Mouse (Mus musculus) midbrain, embryonic 12.5 days (tissue): ENCODE results near the gene Dek. TPM values are rescaled to one million over a fixed set of nuclear protein-coding genes. Genes with fewer than 3 reads are reported as not detected.

Source experiments
- ATAC-seq: fragments of 200-750 bp; cut with Nextera tagmentation; 2 replicates; pipeline ENCODE4 v1.8.0; 2017; ENCODE audit warnings: low read depth, moderate TSS enrichment, moderate library complexity; ENCODE audit not compliant: low FRiP score
- H3K27ac ChIP-seq: fragments of 300-500 bp; sonication (generic); replicated peaks from 2 replicates; pipeline ENCODE4 v1.5.1; 2016; ENCODE audit warnings: mild to moderate bottlenecking
- H3K27me3 ChIP-seq: fragments of 300-500 bp; sonication (generic); 2 replicates; pipeline ENCODE4 v1.6.1; 2016; ENCODE audit warnings: mild to moderate bottlenecking
- H3K36me3 ChIP-seq: fragments of 300-500 bp; sonication (generic); 2 replicates; pipeline ENCODE4 v1.6.1; 2016
- H3K4me1 ChIP-seq: fragments of 300-500 bp; sonication (generic); 2 replicates; pipeline ENCODE4 v1.6.1; 2016
- H3K4me2 ChIP-seq: fragments of 300-500 bp; sonication (generic); replicated peaks from 2 replicates; pipeline ENCODE4 v1.6.1; 2016; ENCODE audit warnings: mild to moderate bottlenecking, moderate library complexity
- H3K4me3 ChIP-seq: fragments of 300-500 bp; sonication (generic); 2 replicates; pipeline ENCODE4 v1.5.1; 2016; ENCODE audit warnings: mild to moderate bottlenecking
- H3K9ac ChIP-seq: fragments of 300-500 bp; sonication (generic); replicated peaks from 2 replicates; pipeline ENCODE4 v1.6.1; 2016; ENCODE audit warnings: mild to moderate bottlenecking, moderate library complexity
- H3K9me3 ChIP-seq: fragments of 300-500 bp; sonication (generic); 2 replicates; pipeline ENCODE4 v1.6.1; 2016; ENCODE audit warnings: mild to moderate bottlenecking
- WGBS: fragments of 180-500 bp; shearing (Covaris S2); methylation state at CpG from one replicate; pipeline ENCODE4 v1.1.7; 2016; 5-methylcytosine and 5-hydroxymethylcytosine counted together
- polyA plus RNA-seq: library from polyadenylated mRNA; unstranded; fragments of >200 nt; fragmentation: Nextera tagmentation; extraction: Ambion mirVana; gene quantifications from 2 replicates; pipeline ENCODE4 v1.2.1, GENCODE M21; 2016

The Dek gene
- polyA plus RNA-seq, 1 experiment from 2014 or later, result 314 TPM

GRCm38 (mm10) chr13:47072484-47072883, 33.5 kb downstream of the Dek start:
- 90% methylated on average over 5 of the region's 5 CpGs for WGBS
- Histone ChIP-seq H3K27me3 (no peaks in the 10 kb centered on the region), H3K4me3 (no peak overlapping the region), H3K9me3 (no peaks in the 10 kb centered on the region), H3K36me3 (peaks cover 56% of the 10 kb centered on the region), H3K4me1 (no peaks in the 10 kb centered on the region), H3K27ac (no peak overlapping the region), H3K4me2 (no peak overlapping the region), H3K9ac (no peak overlapping the region)
- no peak for ATAC-seq

DNA sequence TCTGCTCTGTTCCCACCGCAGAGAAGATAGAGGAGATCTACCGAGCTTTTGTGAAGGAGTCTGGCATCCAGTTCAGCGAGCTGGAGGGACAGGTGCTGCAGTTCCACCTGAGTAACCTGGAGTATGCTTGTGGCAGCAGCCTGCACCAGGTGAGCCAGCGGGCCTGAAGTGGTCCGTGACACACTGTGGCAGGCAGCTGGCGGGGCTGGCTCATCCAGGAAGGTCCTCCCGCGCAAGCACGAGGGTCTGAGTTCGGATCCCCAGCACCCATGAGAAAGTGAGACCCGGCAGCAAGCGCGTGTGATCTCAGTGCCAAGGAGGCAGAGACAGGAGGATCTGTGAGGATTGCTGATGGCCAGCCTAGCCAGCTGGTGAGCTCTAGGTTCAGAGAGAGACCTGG, 34.1 kb downstream of the Dek start:
- H3K27ac ChIP-seq, result no peak overlapping the region
- H3K36me3 ChIP-seq, result peaks cover 62% of the 10 kb centered on the region
- H3K4me3 ChIP-seq, result no peak overlapping the region
- H3K4me1 ChIP-seq, result no peaks in the 10 kb centered on the region
- WGBS, result 97% methylated on average over 13 of the region's 13 CpGs
- no peaks in the 10 kb centered on the region for H3K27me3 ChIP-seq
- ATAC-seq, result no peak
- H3K4me2 ChIP-seq, result no peak overlapping the region
- no peaks in the 10 kb centered on the region for H3K9me3 ChIP-seq
- no peak overlapping the region for H3K9ac ChIP-seq

- no peak overlapping the region for H3K4me3 ChIP-seq
- peaks cover 60% of the 10 kb centered on the region for H3K36me3 ChIP-seq
- 88% methylated on average over 15 of the region's 15 CpGs for WGBS
Measured at GRCm38 (mm10) chr13:47070329-47071080, 35.5 kb downstream of the Dek start.

GRCm38 (mm10) chr13:47067001-47067400, 39.0 kb downstream of the Dek start:
- no peaks in the 10 kb centered on the region for H3K27me3 ChIP-seq
- H3K9ac ChIP-seq, result no peak overlapping the region
- H3K27ac ChIP-seq, result no peak overlapping the region
- no peak for ATAC-seq
- no peak overlapping the region for H3K4me2 ChIP-seq
- no peaks in the 10 kb centered on the region for H3K4me1 ChIP-seq
- H3K9me3 ChIP-seq, result no peaks in the 10 kb centered on the region
- H3K36me3 ChIP-seq, result peaks cover 52% of the 10 kb centered on the region
- 94% methylated on average over 6 of the region's 6 CpGs for WGBS
- no peak overlapping the region for H3K4me3 ChIP-seq

More at GRCm38 (mm10) chr13:47070329-47071080, 35.5 kb downstream of the Dek start:
- ATAC-seq, result no peak
- Histone ChIP-seq H3K4me1 (no peaks in the 10 kb centered on the region), H3K27ac (no peak overlapping the region), H3K9ac (no peak overlapping the region), H3K4me2 (no peak overlapping the region), H3K27me3 (no peaks in the 10 kb centered on the region), H3K9me3 (no peaks in the 10 kb centered on the region)

- peaks cover 48% of the 10 kb centered on the region for H3K36me3 ChIP-seq
- H3K4me2 ChIP-seq, result no peak overlapping the region
- 96% methylated on average over 10 of the region's 10 CpGs for WGBS
- H3K4me1 ChIP-seq, result no peaks in the 10 kb centered on the region
- H3K27me3 ChIP-seq, result no peaks in the 10 kb centered on the region
- H3K27ac ChIP-seq, result no peak overlapping the region
- H3K9me3 ChIP-seq, result no peaks in the 10 kb centered on the region
- ATAC-seq, result no peak
- H3K9ac ChIP-seq, result no peak overlapping the region
- no peak overlapping the region for H3K4me3 ChIP-seq
Measured at GRCm38 (mm10) chr13:47066516-47066915, 39.5 kb downstream of the Dek start.

GRCm38 (mm10) chr13:47063985-47064760, 41.8 kb downstream of the Dek start:
- WGBS, result 87% methylated on average over 15 of the region's 15 CpGs
- no peak for ATAC-seq
- H3K27me3 ChIP-seq, result no peaks in the 10 kb centered on the region

DNA sequence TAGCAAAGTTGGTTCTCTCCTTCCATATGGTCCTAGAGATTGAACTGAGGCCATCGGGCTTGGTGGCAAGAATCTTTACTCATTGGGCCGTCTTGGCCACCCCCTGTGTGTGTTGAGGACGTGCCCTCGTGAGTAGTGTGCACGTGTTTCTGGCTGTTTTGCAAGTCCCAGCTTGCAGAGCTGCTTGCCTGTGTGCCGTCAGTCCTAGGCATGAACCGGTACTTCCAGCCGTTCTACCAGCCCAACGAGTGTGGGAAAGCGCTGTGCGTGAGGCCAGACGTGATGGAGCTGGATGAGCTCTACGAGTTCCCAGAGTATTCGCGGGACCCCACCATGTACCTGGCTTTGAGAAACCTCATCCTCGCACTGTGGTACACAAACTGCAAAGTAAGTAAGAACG, 43.2 kb downstream of the Dek start:
- H3K4me3 ChIP-seq, result no peak overlapping the region
- no peaks in the 10 kb centered on the region for H3K27me3 ChIP-seq
- peaks cover 56% of the 10 kb centered on the region for H3K36me3 ChIP-seq
- no peak overlapping the region for H3K27ac ChIP-seq
- 94% methylated on average over 17 of the region's 17 CpGs for WGBS
- no peak overlapping the region for H3K4me2 ChIP-seq
- no peak for ATAC-seq
- no peaks in the 10 kb centered on the region for H3K9me3 ChIP-seq
- H3K9ac ChIP-seq, result no peak overlapping the region
- H3K4me1 ChIP-seq, result no peaks in the 10 kb centered on the region

More at GRCm38 (mm10) chr13:47063985-47064760, 41.8 kb downstream of the Dek start:
- H3K9me3 ChIP-seq, result no peaks in the 10 kb centered on the region
- H3K9ac ChIP-seq, result no peak overlapping the region
- no peak overlapping the region for H3K4me3 ChIP-seq
- H3K4me1 ChIP-seq, result no peaks in the 10 kb centered on the region
- H3K27ac ChIP-seq, result no peak overlapping the region
- H3K4me2 ChIP-seq, result no peak overlapping the region
- H3K36me3 ChIP-seq, result peaks cover 58% of the 10 kb centered on the region

GRCm38 (mm10) chr13:47056781-47057180, 49.2 kb downstream of the Dek start:
- Histone ChIP-seq H3K9ac (no peak overlapping the region), H3K4me3 (no peak overlapping the region), H3K9me3 (no peaks in the 10 kb centered on the region), H3K27me3 (no peaks in the 10 kb centered on the region), H3K4me2 (no peak overlapping the region), H3K27ac (no peak overlapping the region), H3K4me1 (peaks cover 6% of the 10 kb centered on the region; the same call in 1 of the 2 replicates), H3K36me3 (peaks cover 62% of the 10 kb centered on the region)
- WGBS, result 93% methylated on average over 5 of the region's 5 CpGs
- no peak for ATAC-seq

- no peak for ATAC-seq
- Histone ChIP-seq H3K9ac (no peak overlapping the region), H3K9me3 (no peaks in the 10 kb centered on the region), H3K4me3 (no peak overlapping the region), H3K4me1 (peaks cover 6% of the 10 kb centered on the region; the same call in 1 of the 2 replicates), H3K27ac (no peak overlapping the region), H3K4me2 (no peak overlapping the region), H3K36me3 (peaks cover 64% of the 10 kb centered on the region), H3K27me3 (no peaks in the 10 kb centered on the region)
- WGBS, result 97% methylated on average over 11 of the region's 11 CpGs
Measured at GRCm38 (mm10) chr13:47056126-47056525, 49.9 kb downstream of the Dek start.

DNA sequence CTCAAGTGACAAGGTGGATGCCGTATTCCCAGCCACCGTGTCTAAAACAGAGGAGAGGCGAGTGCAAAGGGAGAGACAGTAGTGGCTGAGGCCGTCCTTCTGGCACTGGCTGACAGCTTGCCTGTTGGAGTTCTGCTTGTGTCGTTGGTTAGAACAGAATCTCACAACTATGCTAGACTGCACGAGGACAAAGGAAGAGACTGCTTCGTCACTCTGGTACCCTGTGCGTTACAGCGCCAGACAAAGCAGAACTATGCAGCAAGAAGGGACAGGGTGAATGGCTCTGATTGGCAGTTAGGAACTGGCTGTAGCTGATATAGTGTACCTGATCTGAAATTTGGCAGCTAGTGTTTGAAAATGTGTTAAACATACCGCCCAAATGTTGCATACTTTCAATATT, 52.0 kb downstream of the Dek start:
- Histone ChIP-seq H3K4me3 (no peak overlapping the region), H3K9me3 (no peaks in the 10 kb centered on the region), H3K4me2 (no peak overlapping the region), H3K9ac (no peak overlapping the region), H3K36me3 (peaks cover 73% of the 10 kb centered on the region), H3K27ac (no peak overlapping the region; the same call in 1 of the 2 replicates), H3K27me3 (no peaks in the 10 kb centered on the region), H3K4me1 (peaks cover 6% of the 10 kb centered on the region; the same call in 1 of the 2 replicates)
- ATAC-seq, result no peak
- WGBS, result 50% methylated on average over 10 of the region's 10 CpGs

DNA sequence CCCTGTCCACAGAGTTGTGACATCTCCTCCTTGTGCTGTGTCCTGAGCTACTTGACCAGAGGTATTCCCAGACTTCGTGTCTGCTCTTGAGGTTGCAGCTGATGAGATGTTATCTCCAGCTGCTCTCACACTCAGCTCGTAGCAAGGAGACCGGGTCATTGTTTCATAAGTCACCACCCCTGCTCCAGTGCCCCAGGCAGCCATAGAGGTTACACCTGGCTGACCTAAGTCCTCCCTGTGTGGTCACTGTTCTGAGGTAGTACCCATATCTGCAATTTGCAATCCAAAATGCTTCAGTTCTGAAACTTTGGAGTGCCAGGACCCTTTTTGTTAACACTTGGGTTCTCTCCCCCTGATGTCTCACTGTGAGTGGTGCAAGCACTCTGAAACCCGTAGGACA, 56.0 kb downstream of the Dek start:
- Histone ChIP-seq H3K9ac (no peak overlapping the region), H3K4me3 (no peak overlapping the region), H3K27ac (no peak overlapping the region), H3K4me2 (no peak overlapping the region), H3K4me1 (peaks cover 6% of the 10 kb centered on the region; the same call in 1 of the 2 replicates), H3K27me3 (no peaks in the 10 kb centered on the region), H3K9me3 (no peaks in the 10 kb centered on the region), H3K36me3 (peaks cover 55% of the 10 kb centered on the region)
- no peak for ATAC-seq
- 86% methylated on average over 4 of the region's 4 CpGs for WGBS

DNA sequence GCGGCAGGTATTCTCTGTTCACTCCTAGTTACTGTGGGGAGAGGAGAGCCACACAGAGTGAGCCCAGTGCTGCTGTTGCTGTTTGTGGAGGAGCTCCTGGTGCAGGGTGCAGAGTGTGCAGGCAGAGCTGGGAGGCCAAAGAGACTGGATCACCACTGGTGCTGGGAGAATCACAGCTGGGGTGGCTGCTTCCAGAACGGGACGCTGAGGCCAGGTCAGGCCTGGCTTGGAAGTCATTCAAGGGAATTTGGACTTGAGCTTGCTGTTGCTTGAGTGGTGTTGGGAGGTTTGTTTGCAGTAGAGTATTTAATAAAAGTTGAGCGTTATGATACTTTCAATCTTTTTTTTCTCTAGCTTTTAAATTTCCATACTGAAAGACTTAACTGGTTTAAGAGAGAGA, 58.0 kb downstream of the Dek start:
- Histone ChIP-seq H3K9ac (no peak overlapping the region), H3K4me2 (no peak overlapping the region), H3K36me3 (peaks cover 44% of the 10 kb centered on the region), H3K27ac (no peak overlapping the region), H3K4me3 (no peak overlapping the region), H3K27me3 (no peaks in the 10 kb centered on the region), H3K4me1 (peaks cover 10% of the 10 kb centered on the region), H3K9me3 (no peaks in the 10 kb centered on the region)
- ATAC-seq, result no peak
- WGBS, result 93% methylated on average over 4 of the region's 4 CpGs
